Comparison of ENCODE assay signal across 9 mouse cellular contexts in the genomic region with DNA sequence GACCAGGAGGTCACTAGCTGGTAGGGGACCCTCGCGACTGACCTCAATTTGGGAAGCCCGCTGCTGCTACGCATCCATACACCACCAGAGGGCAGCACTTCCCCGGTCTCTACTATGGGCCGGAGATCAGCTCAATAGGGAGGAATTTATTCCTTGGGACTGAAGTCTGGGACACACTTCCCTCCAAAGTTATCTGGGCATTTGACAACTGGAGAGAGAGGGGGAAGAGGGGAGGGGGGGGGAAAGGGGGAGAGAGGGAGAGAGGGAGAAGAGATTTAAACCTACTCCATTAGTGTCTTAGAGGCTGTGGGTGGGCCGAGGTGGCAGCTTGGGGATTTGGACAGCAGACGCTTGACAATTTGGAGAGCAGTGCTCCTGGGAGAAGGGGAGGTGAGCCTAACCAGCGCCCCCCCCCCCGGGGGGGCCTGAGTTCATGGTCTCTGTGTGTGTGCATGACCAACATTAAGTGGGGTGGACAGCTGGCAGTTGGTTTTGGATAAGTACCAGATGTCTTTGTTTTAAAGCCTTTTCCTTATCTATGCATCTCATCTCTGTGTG. TPM values are rescaled to one million over a fixed set of nuclear protein-coding genes. Genes with fewer than 3 reads are reported as not detected.
DNase-seq lines count a peak whose midpoint lies in the region; ATAC-seq and TF ChIP-seq lines count a peak whose summit lies in the region.
"Had no signal": no experiment of that assay in that cellular context is flagged by ENCODE, and none has a peak within 500 bp of the region (broad histone marks: within the 10 kb centered on the region; RNA-seq: fewer than 3 reads in every experiment).

No protein-coding gene starts in this region.

- no peaks in the 10 kb centered on the region for H3K4me1 ChIP-seq in embryonic fibroblast, embryonic 13.5 days (ENCODE audit: control insufficient read depth, insufficient read depth, low read length)

- intact Hi-C loops in heart, postnatal 14 days (cut with DNase I), result loop anchor here (1.0 to 5.0 kb wide), 4 partner anchors 101 to 300 kb away; a partner anchor contains a TSS

- DNase-seq in ES-CJ7 (ENCODE audit: low read depth, low spot score), result peak; percentile 50
- peak; percentile 72 for DNase-seq in adrenal gland, postnatal 25 days
- DNase-seq in heart, postnatal 14 days, result peak; percentile 71 to 81
- peak; percentile 66 to 68 for DNase-seq in layer of hippocampus, postnatal 14 days (ENCODE audit: low spot score in 2 of 2)
- peak; percentile 62 to 81 for DNase-seq in lung, postnatal 4 days
- peak; percentile 86 for DNase-seq in right cerebral cortex, postnatal 4 days

- peak; percentile 71 for TF ChIP-seq CTCF in embryonic fibroblast, embryonic 13.5 days (IDR thresholded peaks at IDR 0.05; ENCODE audit: borderline replicate concordance, insufficient read depth, low read length)

- H3K27ac ChIP-seq in embryonic fibroblast, embryonic 13.5 days (ENCODE audit: insufficient read depth, low read length), result no peak overlapping the region

- ATAC-seq in monocyte, adult 5-6 weeks (replicated peaks; ENCODE audit: insufficient number of reproducible peaks, low FRiP score, low TSS enrichment, poor library complexity, severe bottlenecking), result no peak

- H3K4me3 ChIP-seq in embryonic fibroblast, embryonic 13.5 days (ENCODE audit: insufficient read depth, low read length), result no peak overlapping the region

- TF ChIP-seq POLR2A in embryonic fibroblast, embryonic 13.5 days (IDR thresholded peaks at IDR 0.05; ENCODE audit: low read depth, low read length), result no peak

RNA-seq across cellular contexts. Expression of a gene that starts 14.1 kb away (rescaled TPM):
- not detected in 2 replicates for total RNA-seq in adrenal gland, postnatal 25 days (2021)
- polyA plus RNA-seq in embryonic fibroblast, embryonic 13.5 days (2011; ENCODE audit: insufficient read length, low read depth, missing spikeins), result not detected in 2 replicates
- total RNA-seq in heart, postnatal 14 days (2021), result not detected
- not detected for total RNA-seq in layer of hippocampus, postnatal 14 days (2021)
- total RNA-seq in monocyte, adult 5-6 weeks (2017), result not detected in 3 replicates
- total RNA-seq: hematopoietic stem cell, adult 5-6 weeks had no signal

RNA-seq across cellular contexts. Expression of a gene that starts 47.2 kb away (rescaled TPM):
- 3.7 and 5.6 TPM in 2 replicates for total RNA-seq in adrenal gland, postnatal 25 days (2021)
- 13.8 and 25.7 TPM in 2 replicates for polyA plus RNA-seq in embryonic fibroblast, embryonic 13.5 days (2011; ENCODE audit: insufficient read length, low read depth, missing spikeins)
- total RNA-seq in heart, postnatal 14 days (2021), result 1 to 10 TPM; 1.7 to 2.3 TPM
- total RNA-seq in layer of hippocampus, postnatal 14 days (2021), result 1 to 10 TPM; 2.2 to 2.5 TPM
- total RNA-seq in monocyte, adult 5-6 weeks (2017), result 0.32 to 1.5 TPM in 2 of 3 replicates, not detected in the other
